Mouse (Mus musculus) stomach, postnatal 0 days (tissue): ENCODE measurements around the gene Rp9.

Experiments
- CTCF ChIP-seq: IDR thresholded peaks from 2 replicates; pipeline ENCODE4 v1.5.1; 2016; ENCODE audit warnings: antibody characterized with exemption, low read depth, mild to moderate bottlenecking, moderate library complexity
- EP300 ChIP-seq: optimal IDR thresholded peaks from 2 replicates; pipeline ENCODE3; 2016; ENCODE audit warnings: antibody characterized with exemption

DNA sequence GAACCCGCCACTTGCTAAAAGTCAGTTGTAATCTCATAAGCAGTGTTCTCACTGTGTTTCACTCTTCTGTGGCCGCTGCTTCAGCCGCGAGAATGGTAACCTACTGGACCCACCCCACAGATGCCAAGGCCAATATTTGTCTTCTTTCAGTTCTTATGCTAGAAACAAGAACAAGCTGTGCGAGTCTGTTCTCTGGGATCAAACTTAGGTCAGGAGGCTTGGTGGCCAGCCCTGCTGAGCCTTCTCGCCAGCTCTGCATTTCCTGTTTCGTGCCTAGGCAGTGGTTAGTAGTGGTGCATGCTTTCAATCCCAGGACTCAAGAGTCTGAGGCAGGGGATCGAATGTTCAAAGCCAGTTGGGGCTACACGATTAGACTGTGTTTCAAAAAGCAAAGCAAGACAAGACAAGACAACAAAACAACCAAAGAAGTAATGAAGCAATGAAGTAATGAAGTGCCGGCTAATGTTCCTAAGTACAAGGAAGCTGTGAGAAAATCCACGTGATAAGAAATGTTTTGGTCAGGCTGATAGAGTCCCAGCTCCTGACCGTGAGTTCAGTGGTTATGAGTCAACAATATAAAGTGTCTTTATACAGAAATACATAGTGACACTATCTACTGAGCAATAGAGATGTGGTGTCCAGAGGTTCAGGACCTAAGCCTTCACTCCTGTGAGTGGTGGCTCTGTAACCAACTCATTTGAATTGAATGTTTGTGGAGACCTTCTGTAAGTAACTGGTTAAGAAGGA lies 15.2 kb upstream of the Rp9 start:
- TF ChIP-seq CTCF (no peak), EP300 (no peak)
